Mouse (Mus musculus): ENCODE results near the gene Col4a2.

- no peak for TF ChIP-seq CTCF (IDR thresholded peaks at IDR 0.05; ENCODE audit: low read depth)
- no peak for TF ChIP-seq EP300 (optimal IDR thresholded peaks at IDR 0.05)
These were observed 5.2 kb upstream of the Col4a2 start for GRCm38 (mm10) chr8:11307451-11307850.
